Mouse (Mus musculus) lung, postnatal 0 days (tissue): Measurements from ENCODE around the gene Wdr92. TPM values are rescaled to one million over a fixed set of nuclear protein-coding genes. Genes with fewer than 3 reads are reported as not detected.

Source experiments
- ATAC-seq: fragments of 200-750 bp; cut with Nextera tagmentation; 2 replicates; pipeline ENCODE4 v1.8.0; 2017; ENCODE audit warnings: moderate library complexity
- DNase-seq: peaks from one replicate; pipeline ENCODE4 v3.0.0-alpha.2; 2016; ENCODE audit warnings: low spot score
- H3K27ac ChIP-seq: fragments of 300-500 bp; sonication (generic); 2 replicates; pipeline ENCODE4 v1.5.1; 2014; ENCODE audit warnings: antibody characterized with exemption, mild to moderate bottlenecking, low read length, mixed read lengths
- H3K27me3 ChIP-seq: fragments of 300-500 bp; sonication (generic); replicated peaks from 2 replicates; pipeline ENCODE4 v1.6.1; 2014; ENCODE audit warnings: low read length, mixed read lengths; ENCODE audit not compliant: insufficient read depth
- H3K36me3 ChIP-seq: fragments of 300-500 bp; sonication (generic); 2 replicates; pipeline ENCODE4 v1.6.1; 2014; ENCODE audit warnings: low read length, mixed read lengths; ENCODE audit not compliant: insufficient read depth
- H3K4me1 ChIP-seq: fragments of 300-500 bp; sonication (generic); 2 replicates; pipeline ENCODE4 v1.6.1; 2014; ENCODE audit warnings: antibody characterized with exemption, low read depth, low read length, mixed read lengths; ENCODE audit not compliant: insufficient read depth
- H3K4me2 ChIP-seq: fragments of 300-500 bp; sonication (generic); replicated peaks from 2 replicates; pipeline ENCODE4 v1.6.1; 2014; ENCODE audit warnings: low read depth, mild to moderate bottlenecking, low read length, moderate library complexity, mixed read lengths
- H3K4me3 ChIP-seq: fragments of 300-500 bp; sonication (generic); 2 replicates; pipeline ENCODE4 v1.5.1; 2014; ENCODE audit warnings: low read depth, low read length
- H3K9ac ChIP-seq: fragments of 300-500 bp; sonication (generic); replicated peaks from 2 replicates; pipeline ENCODE4 v1.6.1; 2014; ENCODE audit warnings: low read depth, mild to moderate bottlenecking
- H3K9me3 ChIP-seq: fragments of 300-500 bp; sonication (generic); 2 replicates; pipeline ENCODE4 v1.6.1; 2016; ENCODE audit warnings: low read length, mixed read lengths
- CTCF ChIP-seq: IDR thresholded peaks from 2 replicates; pipeline ENCODE4 v1.5.1; 2016; ENCODE audit warnings: antibody characterized with exemption, mild to moderate bottlenecking
- EP300 ChIP-seq: IDR thresholded peaks from 2 replicates; pipeline ENCODE4 v1.6.1; 2016; ENCODE audit warnings: antibody characterized with exemption, mild to moderate bottlenecking, control low read depth
- WGBS: fragments of 180-500 bp; shearing (Covaris S2); extraction: QIAGEN DNeasy Blood & Tissue Kit; methylation state at CpG from one replicate; pipeline ENCODE4 v1.1.7; 2014; 5-methylcytosine and 5-hydroxymethylcytosine counted together
- polyA plus RNA-seq: library from polyadenylated mRNA; unstranded; fragments of >200 nt; fragmentation: Nextera tagmentation; extraction: Ambion mirVana; gene quantifications from 2 replicates; pipeline ENCODE4 v1.2.1, GENCODE M21; 2015

The Wdr92 gene
- polyA plus RNA-seq: 15.7 and 16.1 TPM in 2 replicates

GRCm38 (mm10) chr11:17181807-17182206 is at the start of gene Wdr92:
Gene Wdr92 (plus strand): TSS chr11:17182107.
- TF ChIP-seq CTCF: no peak
- no peak for TF ChIP-seq EP300
- H3K9me3 ChIP-seq: no peaks in the 10 kb centered on the region
- ATAC-seq: no peak

GRCm38 (mm10) chr11:17135638-17136037 is 46.3 kb upstream of the Wdr92 start:
- no peaks in the 10 kb centered on the region for H3K4me1 ChIP-seq
- H3K27ac ChIP-seq: no peak overlapping the region
- no peak overlapping the region for H3K4me2 ChIP-seq
- no peak for TF ChIP-seq CTCF
- no peak for TF ChIP-seq EP300
- no peak overlapping the region for H3K4me3 ChIP-seq
- H3K27me3 ChIP-seq: no peaks in the 10 kb centered on the region
- H3K9ac ChIP-seq: no peak overlapping the region
- H3K9me3 ChIP-seq: no peaks in the 10 kb centered on the region
- no peak for DNase-seq
- 42% methylated on average over 6 of the region's 6 CpGs for WGBS
- H3K36me3 ChIP-seq: no peaks in the 10 kb centered on the region
- ATAC-seq: no peak

More at GRCm38 (mm10) chr11:17181807-17182206, at the start of gene Wdr92:
- no peaks in the 10 kb centered on the region for H3K27me3 ChIP-seq
- no peak within 1 kb of the TSS for H3K9ac ChIP-seq
- no peaks in the 10 kb centered on the region for H3K36me3 ChIP-seq
- DNase-seq: no peak
- 62% methylated on average over 3 of the region's 3 CpGs for WGBS
- no peak within 1 kb of the TSS for H3K27ac ChIP-seq
- peaks cover 6% of the 10 kb centered on the region; the same call in 1 of the 2 replicates for H3K4me1 ChIP-seq
- H3K4me2 ChIP-seq: no peak within 1 kb of the TSS
- no peak within 1 kb of the TSS for H3K4me3 ChIP-seq

- Histone ChIP-seq H3K4me3 (no peak overlapping the region), H3K4me1 (no peaks in the 10 kb centered on the region), H3K27ac (no peak overlapping the region), H3K9me3 (no peaks in the 10 kb centered on the region), H3K36me3 (no peaks in the 10 kb centered on the region), H3K27me3 (no peaks in the 10 kb centered on the region), H3K4me2 (no peak overlapping the region), H3K9ac (no peak overlapping the region)
- ATAC-seq (no peak), DNase-seq (no peak)
- TF ChIP-seq CTCF: no peak
- TF ChIP-seq EP300: no peak
- 61% methylated on average over 6 of the region's 6 CpGs for WGBS
These were observed 43.4 kb upstream of the Wdr92 start for GRCm38 (mm10) chr11:17138306-17139033.

GRCm38 (mm10) chr11:17158858-17159737 is 22.8 kb upstream of the Wdr92 start, which contains the start of gene Ppp3r1:
Gene Ppp3r1 (plus strand): TSS chr11:17159263.
- ATAC-seq (peak; percentile 98), DNase-seq (peak; percentile 99)
- TF ChIP-seq EP300: no peak
- no peak; the same call in 1 of the 2 replicates for TF ChIP-seq CTCF
- peak within 1 kb of the TSS; percentile 62 for H3K4me2 ChIP-seq
- H3K9me3 ChIP-seq: no peaks in the 10 kb centered on the region
- H3K36me3 ChIP-seq: no peaks in the 10 kb centered on the region
- WGBS: 2% methylated on average over 76 of the region's 89 CpGs
- H3K27me3 ChIP-seq: no peaks in the 10 kb centered on the region
- peak within 1 kb of the TSS; percentile 98 for H3K27ac ChIP-seq
- peaks cover 2% of the 10 kb centered on the region; the same call in 1 of the 2 replicates for H3K4me1 ChIP-seq
- H3K9ac ChIP-seq: peak within 1 kb of the TSS; percentile 98
- peak within 1 kb of the TSS; percentile 99 for H3K4me3 ChIP-seq

- H3K4me2 ChIP-seq: peak overlapping the region; percentile 62
- H3K9me3 ChIP-seq: no peaks in the 10 kb centered on the region
- H3K27ac ChIP-seq: peak overlapping the region; percentile 98
- ATAC-seq: peak; percentile 41
- peak overlapping the region; percentile 99 for H3K4me3 ChIP-seq
- WGBS: 2% methylated on average over 44 of the region's 46 CpGs
- H3K27me3 ChIP-seq: no peaks in the 10 kb centered on the region
- peaks cover 2% of the 10 kb centered on the region; the same call in 1 of the 2 replicates for H3K4me1 ChIP-seq
- TF ChIP-seq EP300 (no peak), CTCF (no peak)
- H3K9ac ChIP-seq: peak overlapping the region; percentile 98
- H3K36me3 ChIP-seq: no peaks in the 10 kb centered on the region
- DNase-seq: peak; percentile 45
These were observed 22.1 kb upstream of the Wdr92 start for GRCm38 (mm10) chr11:17159738-17160241.

GRCm38 (mm10) chr11:17160242-17160641 is 21.7 kb upstream of the Wdr92 start:
- Histone ChIP-seq H3K9me3 (no peaks in the 10 kb centered on the region), H3K27ac (peak overlapping the region; percentile 98), H3K4me1 (peaks cover 2% of the 10 kb centered on the region; the same call in 1 of the 2 replicates), H3K4me2 (peak overlapping the region; percentile 62), H3K4me3 (peak overlapping the region; percentile 99), H3K27me3 (no peaks in the 10 kb centered on the region), H3K9ac (peak overlapping the region; percentile 98), H3K36me3 (no peaks in the 10 kb centered on the region)
- TF ChIP-seq EP300: no peak
- TF ChIP-seq CTCF: peak; percentile 80
- WGBS: 0% methylated on average over 12 of the region's 12 CpGs
- DNase-seq (peak; percentile 94), ATAC-seq (peak; percentile 18; the same call in 1 of the 2 replicates)
